Comparison of ENCODE assay signal across 9 mouse cellular contexts in the genomic region with DNA sequence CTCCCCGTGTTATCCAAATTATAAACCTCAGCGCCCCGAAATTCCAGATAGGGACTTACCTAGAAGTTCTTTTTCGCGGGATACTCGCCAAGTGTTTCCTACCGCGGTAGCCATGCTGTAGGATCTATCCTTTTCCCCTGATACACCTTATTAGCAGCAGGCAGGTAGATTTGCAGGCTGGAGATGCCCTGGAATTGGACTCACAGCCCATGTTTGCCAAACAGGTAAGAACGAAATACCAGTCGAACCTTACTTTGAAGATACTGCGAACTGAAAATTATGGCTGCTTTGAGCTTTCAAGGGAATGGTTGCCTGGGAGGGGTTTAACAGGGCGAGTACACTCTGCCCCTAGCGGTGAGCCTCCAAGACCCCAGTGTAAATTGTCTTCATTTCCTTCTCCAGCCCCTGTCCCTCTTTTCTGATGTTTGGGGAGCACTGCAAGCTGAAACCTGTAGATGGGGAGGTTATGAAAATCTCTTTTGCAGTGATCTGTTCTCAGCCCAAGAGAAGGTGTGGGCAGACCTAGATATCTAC.
DNase-seq lines count a peak whose midpoint lies in the region; ATAC-seq and TF ChIP-seq lines count a peak whose summit lies in the region.
"Had no signal": no experiment of that assay in that cellular context is flagged by ENCODE, and none has a peak within 500 bp of the region (broad histone marks: within the 10 kb centered on the region; RNA-seq: fewer than 3 reads in every experiment).

No protein-coding gene starts in this region.

- DNase-seq in heart, adult 9 months (ENCODE audit: low spot score in 2 of 2) = no peak
- DNase-seq in embryo, embryonic 10.5 days (ENCODE audit: low spot score) = peak; percentile 57
- peak; percentile 52 for DNase-seq in hindbrain, postnatal 0 days (ENCODE audit: low spot score)
- DNase-seq in mesoderm, embryonic 11.5 days (ENCODE audit: low read depth, low spot score) = peak; percentile 33
- DNase-seq in urinary bladder, postnatal 4 days (ENCODE audit: low spot score in 2 of 2) = no peak
- no peak for DNase-seq in right cerebral cortex, postnatal 14 days
- no peak for DNase-seq in ovary, postnatal 10 days (ENCODE audit: low spot score)

- H3K36me3 ChIP-seq in heart, embryonic 16.5 days (ENCODE audit: control insufficient read depth, insufficient read depth) = no peaks in the 10 kb centered on the region
- no peaks in the 10 kb centered on the region for H3K36me3 ChIP-seq in hindbrain, postnatal 0 days (ENCODE audit: insufficient read depth, low read length)
- H3K36me3 ChIP-seq: G1E had no signal

- ATAC-seq in heart, embryonic 16.5 days (replicated peaks; ENCODE audit: extremely low read depth, insufficient read depth, low FRiP score) = no peak
- ATAC-seq in hindbrain, postnatal 0 days = 0 out of 2 replicates have a peak, but pooled peaks have one; percentile 61

- no peaks in the 10 kb centered on the region for H3K4me1 ChIP-seq in heart, embryonic 16.5 days (ENCODE audit: control insufficient read depth, insufficient read depth, low read length)
- H3K4me1 ChIP-seq in hindbrain, postnatal 0 days (ENCODE audit: insufficient read depth, low read length) = no peaks in the 10 kb centered on the region

- 0 out of 2 replicates have a peak overlapping the region, but pooled peaks have one; percentile 13 for H3K9ac ChIP-seq in heart, embryonic 16.5 days (ENCODE audit: low read length)
- H3K9ac ChIP-seq in hindbrain, postnatal 0 days (replicated peaks; ENCODE audit: low read length) = no peak overlapping the region

- H3K4me2 ChIP-seq in heart, embryonic 16.5 days (ENCODE audit: low read depth, low read length) = peak overlapping the region; percentile 49
- peak overlapping the region; percentile 50 for H3K4me2 ChIP-seq in hindbrain, postnatal 0 days (ENCODE audit: low read depth, low read length)

- peak overlapping the region; percentile 53 for H3K4me3 ChIP-seq in heart, embryonic 16.5 days (ENCODE audit: low read length)
- H3K4me3 ChIP-seq in hindbrain, postnatal 0 days (ENCODE audit: low read length) = peak overlapping the region; percentile 33

- H3K27ac ChIP-seq in heart, embryonic 16.5 days (ENCODE audit: low read length) = no peak overlapping the region
- H3K27ac ChIP-seq in hindbrain, postnatal 0 days = no peak overlapping the region

- WGBS in heart, embryonic 16.5 days = 28% methylated on average over 13 of the region's 13 CpGs
- 34% methylated on average over 13 of the region's 13 CpGs for WGBS in hindbrain, postnatal 0 days

- no peaks in the 10 kb centered on the region for H3K9me3 ChIP-seq in heart, embryonic 16.5 days (replicated peaks; ENCODE audit: control insufficient read depth, low read length)
- no peaks in the 10 kb centered on the region for H3K9me3 ChIP-seq in hindbrain, postnatal 0 days (ENCODE audit: low read length)
- H3K9me3 ChIP-seq: G1E had no signal

- peak; percentile 54 for TF ChIP-seq CTCF in hindbrain, postnatal 0 days (IDR thresholded peaks at IDR 0.05; ENCODE audit: low read depth)

- no peaks in the 10 kb centered on the region for H3K27me3 ChIP-seq in heart, embryonic 16.5 days (ENCODE audit: control insufficient read depth, insufficient read depth, low read length)
- no peaks in the 10 kb centered on the region for H3K27me3 ChIP-seq in hindbrain, postnatal 0 days (ENCODE audit: insufficient read depth, low read length)

Comparison
In these comparisons a context has a peak if more than half of its experiments do, and no peak if none do; other contexts are left out.
1. DNase-seq: peak in embryo, embryonic 10.5 days (single experiment), hindbrain, postnatal 0 days (single experiment) and mesoderm, embryonic 11.5 days (single experiment); none in heart, adult 9 months (0 of 2), urinary bladder, postnatal 4 days (0 of 2), right cerebral cortex, postnatal 14 days (single experiment) and ovary, postnatal 10 days (single experiment).